Mouse (Mus musculus) myocyte (in vitro differentiated cells): Measurements from ENCODE around the gene Cacng3.

Experiments
- POLR2A ChIP-seq: IDR thresholded peaks from one replicate; pipeline ENCODE4 v1.6.1; 2011; ENCODE audit warnings: low read depth, mild to moderate bottlenecking, control low read depth, moderate library complexity; ENCODE audit not compliant: insufficient read length
- TCF12 ChIP-seq: IDR thresholded peaks from one replicate; pipeline ENCODE4 v1.6.1; 2011; ENCODE audit warnings: mild to moderate bottlenecking, control low read depth; ENCODE audit not compliant: poor library complexity, insufficient read depth, severe bottlenecking
- USF1 ChIP-seq: IDR thresholded peaks from one replicate; pipeline ENCODE4 v1.6.1; 2011; ENCODE audit warnings: low read depth, mild to moderate bottlenecking, control low read depth, moderate library complexity

GRCm38 (mm10) chr7:122633463-122633862 lies 36.8 kb upstream of the Cacng3 start:
- TF ChIP-seq POLR2A (no peak), USF1 (no peak), TCF12 (no peak)
